Comparison of ENCODE assay signal across 10 mouse cellular contexts in the genomic region with DNA sequence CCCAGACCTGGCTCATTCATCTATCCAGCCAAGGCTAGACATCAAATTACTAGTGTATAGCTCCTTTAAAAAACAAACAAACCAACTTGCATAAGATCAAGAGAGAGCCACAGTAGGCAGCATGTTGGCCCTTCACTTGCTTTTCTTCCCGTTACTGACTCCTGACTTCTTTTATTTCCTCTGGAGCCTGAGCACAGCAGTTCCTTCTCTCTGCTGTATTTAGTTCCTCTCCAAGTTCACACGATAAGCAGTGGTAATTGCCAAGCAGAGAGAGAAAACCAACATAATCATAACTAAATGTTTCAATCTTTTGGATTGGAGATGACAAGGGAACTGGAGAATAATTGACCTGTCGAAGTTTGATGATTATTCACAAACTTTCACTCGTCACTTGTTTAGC. TPM values are rescaled to one million over a fixed set of nuclear protein-coding genes. Genes with fewer than 3 reads are reported as not detected.
DNase-seq lines count a peak whose midpoint lies in the region; ATAC-seq and TF ChIP-seq lines count a peak whose summit lies in the region.
"Had no signal": no experiment of that assay in that cellular context is flagged by ENCODE, and none has a peak within 500 bp of the region (broad histone marks: within the 10 kb centered on the region; RNA-seq: fewer than 3 reads in every experiment).

No protein-coding gene starts in this region.

- no peaks in the 10 kb centered on the region for H3K27me3 ChIP-seq in kidney, postnatal 0 days (ENCODE audit: insufficient read depth, low read length)
- H3K27me3 ChIP-seq in embryonic facial prominence, embryonic 13.5 days = no peaks in the 10 kb centered on the region
- H3K27me3 ChIP-seq in intestine, postnatal 0 days (replicated peaks; ENCODE audit: control insufficient read depth, insufficient read depth, low read length) = no peaks in the 10 kb centered on the region
- H3K27me3 ChIP-seq in neural tube, embryonic 12.5 days (replicated peaks) = no peaks in the 10 kb centered on the region

- peak overlapping the region; percentile 73 for H3K4me2 ChIP-seq in kidney, postnatal 0 days (ENCODE audit: low read length)
- H3K4me2 ChIP-seq in embryonic facial prominence, embryonic 13.5 days = peak overlapping the region; percentile 77
- H3K4me2 ChIP-seq in intestine, postnatal 0 days (replicated peaks; ENCODE audit: low read depth) = peak overlapping the region; percentile 73
- H3K4me2 ChIP-seq in neural tube, embryonic 12.5 days (replicated peaks) = peak overlapping the region; percentile 69

- TF ChIP-seq CTCF in kidney, postnatal 0 days (IDR thresholded peaks at IDR 0.05; ENCODE audit: low read depth) = no peak
- TF ChIP-seq CTCF in intestine, postnatal 0 days (IDR thresholded peaks at IDR 0.05; ENCODE audit: low read depth) = no peak
- TF ChIP-seq CTCF in layer of hippocampus, adult 2 months (conservative IDR thresholded peaks at IDR 0.05) = no peak

- 37% methylated on average over 4 of the region's 4 CpGs for WGBS in kidney, postnatal 0 days
- 40% methylated on average over 4 of the region's 4 CpGs for WGBS in embryonic facial prominence, embryonic 13.5 days
- WGBS in intestine, postnatal 0 days = 29% methylated on average over 4 of the region's 4 CpGs
- WGBS in neural tube, embryonic 12.5 days = 62% methylated on average over 4 of the region's 4 CpGs

- H3K4me3 ChIP-seq in kidney, postnatal 0 days (replicated peaks; ENCODE audit: low read depth, low read length) = peak overlapping the region; percentile 54; the same call in 1 of the 2 replicates
- peak overlapping the region; percentile 78 for H3K4me3 ChIP-seq in embryonic facial prominence, embryonic 13.5 days
- peak overlapping the region; percentile 68 for H3K4me3 ChIP-seq in intestine, postnatal 0 days (ENCODE audit: low read depth, low read length)
- H3K4me3 ChIP-seq in neural tube, embryonic 12.5 days = 0 out of 2 replicates have a peak overlapping the region, but pooled peaks have one; percentile 2
- H3K4me3 ChIP-seq in layer of hippocampus, adult 2 months = no peak overlapping the region

- H3K36me3 ChIP-seq in kidney, postnatal 0 days (ENCODE audit: insufficient read depth, low read length) = peaks cover 15% of the 10 kb centered on the region; the same call in 1 of the 2 replicates
- peaks cover 34% of the 10 kb centered on the region for H3K36me3 ChIP-seq in embryonic facial prominence, embryonic 13.5 days
- peaks cover 38% of the 10 kb centered on the region for H3K36me3 ChIP-seq in intestine, postnatal 0 days (ENCODE audit: control insufficient read depth, insufficient read depth)
- H3K36me3 ChIP-seq in neural tube, embryonic 12.5 days = peaks cover 9% of the 10 kb centered on the region

- no peak for DNase-seq in kidney, postnatal 0 days (ENCODE audit: low spot score)
- DNase-seq in kidney, postnatal 14 days = no peak
- DNase-seq in cerebellum, postnatal 36 days = no peak
- no peak for DNase-seq in layer of hippocampus, adult 2 months (ENCODE audit: low spot score in 2 of 2)
- DNase-seq in adipocyte (ENCODE audit: low spot score) = no peak
- DNase-seq: layer of hippocampus, adult 9-11 months; right cerebral cortex, postnatal 14 days had no signal

- H3K27ac ChIP-seq in kidney, postnatal 0 days = no peak overlapping the region
- no peak overlapping the region for H3K27ac ChIP-seq in embryonic facial prominence, embryonic 13.5 days
- no peak overlapping the region for H3K27ac ChIP-seq in intestine, postnatal 0 days (ENCODE audit: low read depth, low read length)
- H3K27ac ChIP-seq in neural tube, embryonic 12.5 days = no peak overlapping the region
- H3K27ac ChIP-seq in layer of hippocampus, adult 2 months = no peak overlapping the region

- no peak for ATAC-seq in kidney, postnatal 0 days (replicated peaks; ENCODE audit: low FRiP score, low read depth)
- no peak for ATAC-seq in embryonic facial prominence, embryonic 13.5 days (ENCODE audit: insufficient number of reproducible peaks, insufficient read depth, low FRiP score, low TSS enrichment, low read depth)
- no peak for ATAC-seq in intestine, postnatal 0 days
- ATAC-seq in neural tube, embryonic 12.5 days (ENCODE audit: low FRiP score, low read depth) = no peak

- H3K9ac ChIP-seq in kidney, postnatal 0 days (ENCODE audit: low read depth, low read length) = peak overlapping the region; percentile 52; the same call in 1 of the 2 replicates
- peak overlapping the region; percentile 79 for H3K9ac ChIP-seq in embryonic facial prominence, embryonic 13.5 days
- H3K9ac ChIP-seq in intestine, postnatal 0 days (ENCODE audit: low read depth, low read length) = 0 out of 2 replicates have a peak overlapping the region, but pooled peaks have one; percentile 50
- H3K9ac ChIP-seq in neural tube, embryonic 12.5 days = no peak overlapping the region

- H3K4me1 ChIP-seq in kidney, postnatal 0 days (replicated peaks; ENCODE audit: insufficient read depth, low read length) = peaks cover 6% of the 10 kb centered on the region; the same call in 1 of the 2 replicates
- peaks cover 15% of the 10 kb centered on the region for H3K4me1 ChIP-seq in embryonic facial prominence, embryonic 13.5 days
- H3K4me1 ChIP-seq in intestine, postnatal 0 days (replicated peaks; ENCODE audit: control insufficient read depth, insufficient read depth, low read length) = no peaks in the 10 kb centered on the region
- H3K4me1 ChIP-seq in neural tube, embryonic 12.5 days = 0 out of 2 replicates have a peak, but pooled peaks cover 4% of the 10 kb centered on the region

- no peaks in the 10 kb centered on the region for H3K9me3 ChIP-seq in kidney, postnatal 0 days (replicated peaks; ENCODE audit: low read length)
- H3K9me3 ChIP-seq in embryonic facial prominence, embryonic 13.5 days = no peaks in the 10 kb centered on the region
- H3K9me3 ChIP-seq in intestine, postnatal 0 days (ENCODE audit: control insufficient read depth) = no peaks in the 10 kb centered on the region
- H3K9me3 ChIP-seq in neural tube, embryonic 12.5 days = no peaks in the 10 kb centered on the region

RNA-seq across cellular contexts. Expression of a gene that starts 1.1 kb away (rescaled TPM):
- 7.4 and 8.1 TPM in 2 replicates for polyA plus RNA-seq in kidney, postnatal 0 days (2015; fragmentation: Nextera tagmentation; extraction: Ambion mirVana)
- polyA plus RNA-seq in embryonic facial prominence, embryonic 13.5 days (2015; fragmentation: Nextera tagmentation; extraction: Ambion mirVana) = 5.0 and 5.5 TPM in 2 replicates
- 4.7 and 4.9 TPM in 2 replicates for polyA plus RNA-seq in intestine, postnatal 0 days (2015; fragmentation: Nextera tagmentation; extraction: Ambion mirVana)
- 5.3 and 5.4 TPM in 2 replicates for polyA plus RNA-seq in neural tube, embryonic 12.5 days (2016; fragmentation: Nextera tagmentation; extraction: Ambion mirVana)
- 1 to 10 TPM; 8.0 to 8.2 TPM for total RNA-seq in layer of hippocampus, adult 2 months (2021)

RNA-seq across cellular contexts. Expression of a gene that starts 1.3 kb away (rescaled TPM):
- polyA plus RNA-seq in kidney, postnatal 0 days (2015; fragmentation: Nextera tagmentation; extraction: Ambion mirVana) = 7.9 and 8.8 TPM in 2 replicates
- polyA plus RNA-seq in embryonic facial prominence, embryonic 13.5 days (2015; fragmentation: Nextera tagmentation; extraction: Ambion mirVana) = 15.4 and 17.1 TPM in 2 replicates
- polyA plus RNA-seq in intestine, postnatal 0 days (2015; fragmentation: Nextera tagmentation; extraction: Ambion mirVana) = 5.2 and 5.4 TPM in 2 replicates
- polyA plus RNA-seq in neural tube, embryonic 12.5 days (2016; fragmentation: Nextera tagmentation; extraction: Ambion mirVana) = 12.6 and 13.7 TPM in 2 replicates
- total RNA-seq in layer of hippocampus, adult 2 months (2021) = 1 to 10 TPM; 4.2 to 4.3 TPM
